Mouse (Mus musculus): ENCODE measurements around the gene Plcl2. TPM values are rescaled to one million over a fixed set of nuclear protein-coding genes. Genes with fewer than 3 reads are reported as not detected.

Gene Plcl2
- polyA plus RNA-seq, 1 experiment from 2014 or later, result 2.4 TPM

GRCm38 (mm10) chr17:50487058-50487618, 22.1 kb upstream of the Plcl2 start:
- ATAC-seq, result no peak
- Histone ChIP-seq H3K4me2 (no peak overlapping the region), H3K4me1 (no peaks in the 10 kb centered on the region), H3K36me3 (no peaks in the 10 kb centered on the region), H3K9me3 (replicated peaks) (no peaks in the 10 kb centered on the region), H3K27me3 (replicated peaks) (no peaks in the 10 kb centered on the region), H3K9ac (no peak overlapping the region), H3K27ac (no peak overlapping the region), H3K4me3 (no peak overlapping the region)
- 82% methylated on average over 1 of the region's 1 CpGs for WGBS (ENCODE audit: insufficient replicate concordance)

DNA sequence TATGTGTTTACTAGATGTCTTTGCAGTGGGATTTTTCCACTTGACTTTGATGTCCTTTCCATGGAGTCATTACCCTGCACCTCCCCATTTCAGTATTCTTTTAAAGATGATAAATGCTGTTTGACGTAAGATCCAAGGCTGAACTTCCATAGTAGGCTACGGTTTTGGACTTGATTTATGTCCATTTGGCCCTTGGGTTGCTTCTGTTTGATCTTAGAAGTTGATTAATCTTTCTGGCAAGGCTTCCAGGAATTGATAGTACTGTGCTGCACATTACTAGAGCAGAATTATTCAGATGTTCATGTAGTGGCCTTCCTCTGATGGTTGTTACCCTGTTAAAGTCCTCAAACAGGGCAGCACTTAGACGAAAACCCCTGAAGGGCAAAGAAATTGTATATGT, 21.5 kb upstream of the Plcl2 start:
- Histone ChIP-seq H3K27ac (no peak overlapping the region), H3K36me3 (no peaks in the 10 kb centered on the region), H3K4me2 (no peak overlapping the region), H3K9me3 (replicated peaks) (no peaks in the 10 kb centered on the region), H3K27me3 (replicated peaks) (no peaks in the 10 kb centered on the region), H3K4me1 (no peaks in the 10 kb centered on the region), H3K4me3 (no peak overlapping the region), H3K9ac (no peak overlapping the region)
- ATAC-seq, result no peak
- WGBS (ENCODE audit: insufficient replicate concordance), result 80% methylated on average over 3 of the region's 3 CpGs

GRCm38 (mm10) chr17:50488406-50488805, 20.8 kb upstream of the Plcl2 start:
- no peaks in the 10 kb centered on the region for H3K4me1 ChIP-seq

DNA sequence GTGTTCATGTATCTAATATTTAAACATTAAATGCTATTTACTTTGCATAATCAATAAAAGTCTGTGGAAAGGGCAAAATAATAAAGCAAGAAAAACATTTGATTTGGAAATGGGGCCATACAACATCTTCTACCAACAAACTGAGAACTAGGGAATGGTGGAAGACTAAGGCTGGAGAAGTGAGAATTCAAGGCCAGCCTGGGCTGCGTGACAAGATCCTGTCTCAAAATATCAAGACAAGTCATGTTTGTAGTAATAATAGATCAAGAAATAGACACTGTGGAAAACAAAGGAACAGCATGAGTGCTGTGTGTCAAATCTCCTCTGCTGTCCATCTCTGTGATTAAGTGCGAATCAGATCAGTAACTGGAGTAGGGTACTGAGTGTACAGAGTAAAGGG, 20.3 kb upstream of the Plcl2 start:
- no peaks in the 10 kb centered on the region for H3K27me3 ChIP-seq (replicated peaks)

More at GRCm38 (mm10) chr17:50488406-50488805, 20.8 kb upstream of the Plcl2 start:
- Histone ChIP-seq H3K36me3 (no peaks in the 10 kb centered on the region), H3K9me3 (replicated peaks) (no peaks in the 10 kb centered on the region), H3K4me3 (no peak overlapping the region), H3K27me3 (replicated peaks) (no peaks in the 10 kb centered on the region), H3K27ac (no peak overlapping the region), H3K9ac (no peak overlapping the region), H3K4me2 (no peak overlapping the region)
- 57% methylated on average over 3 of the region's 3 CpGs for WGBS (ENCODE audit: insufficient replicate concordance)
- ATAC-seq, result no peak

GRCm38 (mm10) chr17:50490644-50491430, 18.4 kb upstream of the Plcl2 start:
- WGBS (ENCODE audit: insufficient replicate concordance), result 72% methylated on average over 11 of the region's 11 CpGs

More for the DNA sequence above, 20.3 kb upstream of the Plcl2 start:
- Histone ChIP-seq H3K4me1 (no peaks in the 10 kb centered on the region), H3K4me2 (no peak overlapping the region), H3K27ac (no peak overlapping the region), H3K9me3 (replicated peaks) (no peaks in the 10 kb centered on the region), H3K4me3 (no peak overlapping the region), H3K36me3 (no peaks in the 10 kb centered on the region), H3K9ac (no peak overlapping the region)
- WGBS (ENCODE audit: insufficient replicate concordance), result 58% methylated on average over 2 of the region's 2 CpGs
- ATAC-seq, result no peak

DNA sequence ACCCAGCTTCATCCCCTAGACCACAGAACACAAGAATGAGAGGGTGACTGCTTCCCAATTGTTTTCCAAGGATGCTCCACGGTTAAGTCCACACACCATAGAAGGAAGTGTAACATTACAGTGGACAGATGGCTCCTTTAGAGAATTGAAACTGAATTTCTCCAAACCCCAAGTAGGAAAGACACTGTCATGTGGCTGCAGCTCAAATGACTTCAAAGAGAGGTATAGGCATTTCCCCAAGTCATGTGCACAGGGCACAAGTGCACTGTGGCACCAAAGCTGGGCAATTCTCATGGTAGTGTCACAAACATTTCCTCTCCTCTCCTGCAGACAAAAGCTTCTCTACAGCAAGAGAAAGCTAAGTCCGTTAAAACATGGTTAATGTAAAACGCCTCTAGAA, 17.7 kb upstream of the Plcl2 start:
- Histone ChIP-seq H3K36me3 (no peaks in the 10 kb centered on the region), H3K27ac (no peak overlapping the region), H3K9me3 (replicated peaks) (no peaks in the 10 kb centered on the region), H3K27me3 (replicated peaks) (no peaks in the 10 kb centered on the region), H3K4me3 (no peak overlapping the region), H3K4me2 (no peak overlapping the region), H3K4me1 (no peaks in the 10 kb centered on the region), H3K9ac (no peak overlapping the region)
- ATAC-seq, result no peak
- WGBS (ENCODE audit: insufficient replicate concordance), result 67% methylated on average over 3 of the region's 3 CpGs

More at GRCm38 (mm10) chr17:50490644-50491430, 18.4 kb upstream of the Plcl2 start:
- Histone ChIP-seq H3K27me3 (replicated peaks) (no peaks in the 10 kb centered on the region), H3K4me1 (no peaks in the 10 kb centered on the region), H3K9me3 (replicated peaks) (no peaks in the 10 kb centered on the region), H3K4me2 (no peak overlapping the region), H3K27ac (no peak overlapping the region), H3K4me3 (no peak overlapping the region), H3K36me3 (no peaks in the 10 kb centered on the region), H3K9ac (no peak overlapping the region)
- no peak for ATAC-seq

DNA sequence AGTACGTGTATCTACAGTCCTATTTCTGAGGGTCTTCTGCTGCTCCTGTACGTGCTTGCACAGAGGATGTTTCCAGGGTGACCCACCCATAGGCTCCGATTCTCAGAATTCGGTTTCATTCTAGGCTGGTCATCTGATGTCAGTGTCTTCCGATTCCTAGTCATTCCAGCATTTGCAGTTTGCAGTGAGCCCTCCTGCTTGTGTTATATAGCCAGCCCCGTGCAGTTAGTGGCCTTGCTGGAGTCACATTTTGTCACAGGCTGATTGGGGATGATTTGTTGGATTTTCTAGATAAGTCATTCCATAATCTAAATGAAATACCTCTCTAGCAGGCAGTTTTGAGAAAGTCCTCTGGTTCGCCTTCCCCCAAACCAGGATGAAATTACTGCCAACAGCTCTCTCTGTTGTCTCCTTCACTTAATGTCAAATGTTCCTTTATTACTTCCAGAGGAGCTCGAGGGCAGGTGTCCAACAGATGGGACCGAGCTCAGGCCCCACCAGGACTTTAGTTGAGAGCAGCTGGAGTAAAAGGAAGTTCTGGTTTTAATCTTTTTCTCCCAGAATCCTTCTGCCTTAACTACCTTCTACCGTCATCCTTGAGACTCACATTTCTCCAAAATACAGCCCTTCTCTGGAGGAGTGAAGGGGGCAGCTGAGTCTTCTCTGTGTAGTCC, 13.8 kb upstream of the Plcl2 start:
- H3K9me3 ChIP-seq (replicated peaks), result no peaks in the 10 kb centered on the region
- H3K27ac ChIP-seq, result no peak overlapping the region
- 66% methylated on average over 10 of the region's 10 CpGs for WGBS (ENCODE audit: insufficient replicate concordance)
- H3K36me3 ChIP-seq, result no peaks in the 10 kb centered on the region
- no peak for ATAC-seq
- H3K4me1 ChIP-seq, result no peaks in the 10 kb centered on the region
- H3K4me2 ChIP-seq, result no peak overlapping the region
- H3K4me3 ChIP-seq, result no peak overlapping the region
- no peaks in the 10 kb centered on the region for H3K27me3 ChIP-seq (replicated peaks)
- H3K9ac ChIP-seq, result no peak overlapping the region

DNA sequence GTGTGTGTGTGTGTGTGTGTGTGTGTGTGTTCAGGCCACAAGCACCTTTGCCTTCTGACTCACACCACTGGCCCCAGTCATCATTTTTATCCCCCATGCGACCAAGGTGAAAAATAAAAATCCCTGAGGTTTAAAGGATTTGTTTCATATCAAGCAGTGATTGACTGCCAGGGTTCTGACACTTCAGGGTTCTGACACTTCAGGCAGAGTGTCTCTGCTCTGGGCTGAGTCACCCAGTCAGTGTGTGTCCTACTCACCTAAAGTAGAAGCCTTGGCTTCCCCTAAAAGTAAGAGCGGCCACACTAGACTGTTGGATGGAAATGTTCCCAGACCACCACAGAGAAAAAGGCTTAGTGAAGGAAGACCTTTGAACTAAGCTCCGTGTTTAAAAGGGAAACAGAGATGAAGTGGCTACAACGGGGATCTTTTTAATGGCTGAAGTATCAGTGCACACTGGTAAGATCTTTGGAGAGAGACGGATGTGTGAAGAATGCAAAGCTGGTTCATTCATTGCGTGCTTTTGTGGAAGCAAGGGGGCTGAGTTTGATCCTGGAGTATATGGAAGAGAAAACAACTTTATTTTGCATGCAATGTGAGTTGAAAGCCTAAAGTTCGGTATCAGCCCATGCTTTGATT, 11.0 kb upstream of the Plcl2 start:
- no peak overlapping the region for H3K27ac ChIP-seq
- H3K9ac ChIP-seq, result no peak overlapping the region
- no peak overlapping the region for H3K4me3 ChIP-seq
- H3K4me2 ChIP-seq, result no peak overlapping the region
- H3K9me3 ChIP-seq (replicated peaks), result no peaks in the 10 kb centered on the region
- H3K36me3 ChIP-seq, result no peaks in the 10 kb centered on the region
- no peaks in the 10 kb centered on the region for H3K4me1 ChIP-seq
- H3K27me3 ChIP-seq (replicated peaks), result no peaks in the 10 kb centered on the region
- 71% methylated on average over 7 of the region's 7 CpGs for WGBS (ENCODE audit: insufficient replicate concordance)
- no peak for ATAC-seq

DNA sequence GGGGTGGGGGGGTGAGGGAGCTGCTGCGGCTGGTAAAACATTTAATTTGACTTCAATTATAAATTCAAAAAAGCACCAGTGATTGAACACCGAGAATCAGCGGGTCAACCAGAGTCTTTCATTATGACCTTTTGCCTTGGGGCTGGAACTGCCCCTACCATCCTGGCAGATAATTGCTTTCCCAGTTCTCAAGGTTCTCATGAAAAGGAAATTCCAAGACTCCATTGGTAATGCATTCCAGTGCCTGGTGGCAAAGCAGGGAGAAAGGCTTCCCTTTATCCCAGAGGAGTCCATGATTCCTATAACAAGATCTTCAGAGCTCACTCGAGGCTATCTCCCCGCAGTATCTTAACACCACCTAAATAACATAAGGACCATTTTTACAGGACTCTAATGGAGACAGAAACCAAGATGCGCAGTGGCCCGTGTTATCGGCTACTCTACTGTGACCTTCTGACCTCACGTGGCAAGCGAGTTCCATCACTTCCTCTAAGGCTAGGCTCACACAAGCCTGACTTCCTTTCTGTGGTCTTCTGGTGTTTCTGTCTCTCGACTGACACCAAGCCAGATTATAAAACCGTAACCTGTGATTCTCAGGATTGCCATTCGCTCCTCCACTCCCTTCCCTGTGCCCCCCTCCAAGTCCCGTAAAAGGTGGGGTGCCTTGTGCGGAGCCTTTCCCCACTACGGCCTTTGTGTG, 10.0 kb upstream of the Plcl2 start:
- H3K9ac ChIP-seq, result no peak overlapping the region
- H3K36me3 ChIP-seq, result no peaks in the 10 kb centered on the region
- no peak overlapping the region for H3K4me3 ChIP-seq
- H3K27ac ChIP-seq, result no peak overlapping the region
- no peaks in the 10 kb centered on the region for H3K4me1 ChIP-seq
- 0 out of 2 replicates have a peak, but pooled peaks cover under 1% of the 10 kb centered on the region for H3K27me3 ChIP-seq (replicated peaks)
- 52% methylated on average over 16 of the region's 16 CpGs for WGBS (ENCODE audit: insufficient replicate concordance)
- ATAC-seq, result no peak
- no peak overlapping the region for H3K4me2 ChIP-seq
- no peaks in the 10 kb centered on the region for H3K9me3 ChIP-seq (replicated peaks)

DNA sequence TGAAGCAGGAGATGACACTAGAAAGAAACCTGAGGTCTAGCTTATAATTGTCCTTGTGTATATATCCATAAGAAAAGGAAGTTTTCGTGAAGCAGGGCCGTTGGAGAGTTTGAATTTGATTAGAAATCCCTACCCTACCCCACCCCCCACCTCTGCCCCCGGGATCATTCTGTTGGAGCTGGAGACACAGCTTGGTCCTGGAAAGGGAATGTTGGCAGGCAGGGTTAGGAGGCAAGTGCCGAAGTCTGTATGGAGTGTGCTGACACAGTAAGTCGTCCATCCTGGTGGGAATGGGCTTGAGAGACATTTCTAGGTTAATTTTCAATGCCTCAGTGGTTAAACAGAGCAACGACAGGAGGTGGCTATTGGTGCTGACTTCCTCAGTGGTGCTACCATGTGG, 8.4 kb upstream of the Plcl2 start:
- WGBS (ENCODE audit: insufficient replicate concordance), result 59% methylated on average over 6 of the region's 6 CpGs

DNA sequence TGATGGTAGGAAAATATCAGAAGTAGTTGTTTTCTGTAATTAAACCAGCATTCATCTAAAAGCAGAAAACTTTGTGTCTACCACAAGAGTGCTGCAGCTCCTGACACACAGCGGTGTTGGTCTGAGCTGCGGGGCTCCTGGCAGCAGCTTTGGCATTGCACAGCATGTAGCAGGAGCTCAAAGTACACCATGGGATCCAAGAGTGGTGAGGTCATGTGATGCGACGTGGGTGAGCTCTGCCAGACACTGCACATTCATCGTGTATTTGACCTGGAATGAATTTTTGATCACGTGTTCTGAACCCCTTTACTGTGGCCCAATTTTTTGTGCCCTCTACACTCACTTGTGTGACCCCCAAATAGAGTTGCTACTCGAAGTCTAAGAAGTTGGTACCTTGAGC, 6.1 kb upstream of the Plcl2 start:
- Histone ChIP-seq H3K4me2 (no peak overlapping the region), H3K27me3 (replicated peaks) (peaks cover 12% of the 10 kb centered on the region; the same call in 1 of the 2 replicates), H3K4me1 (peaks cover 3% of the 10 kb centered on the region; the same call in 1 of the 2 replicates), H3K9ac (no peak overlapping the region), H3K4me3 (no peak overlapping the region), H3K9me3 (replicated peaks) (no peaks in the 10 kb centered on the region), H3K27ac (no peak overlapping the region), H3K36me3 (no peaks in the 10 kb centered on the region)
- ATAC-seq, result no peak
- WGBS (ENCODE audit: insufficient replicate concordance), result 70% methylated on average over 7 of the region's 7 CpGs

More for the DNA sequence above, 8.4 kb upstream of the Plcl2 start:
- H3K4me1 ChIP-seq, result no peaks in the 10 kb centered on the region; the same call in 1 of the 2 replicates
- no peak overlapping the region for H3K9ac ChIP-seq
- no peak for ATAC-seq
- H3K27ac ChIP-seq, result no peak overlapping the region
- H3K4me3 ChIP-seq, result no peak overlapping the region
- no peaks in the 10 kb centered on the region for H3K36me3 ChIP-seq
- 0 out of 2 replicates have a peak, but pooled peaks cover 3% of the 10 kb centered on the region for H3K27me3 ChIP-seq (replicated peaks)
- H3K9me3 ChIP-seq (replicated peaks), result no peaks in the 10 kb centered on the region
- H3K4me2 ChIP-seq, result no peak overlapping the region
